Mouse (Mus musculus) thymus, adult 2 months (tissue): ENCODE measurements around the gene Tfpi2.

Experiments
- CTCF ChIP-seq: fragments of 200-500 bp; IDR thresholded peaks from 2 replicates; pipeline ENCODE4 v1.5.1; 2012; ENCODE audit warnings: mild to moderate bottlenecking, control low read depth, low read length, moderate library complexity, borderline replicate concordance; ENCODE audit not compliant: control insufficient read depth, poor library complexity, insufficient read depth; ENCODE audit errors: extremely low read depth
- POLR2A ChIP-seq: fragments of 200-500 bp; IDR thresholded peaks from 2 replicates; pipeline ENCODE4 v1.6.1; 2012; ENCODE audit warnings: mild to moderate bottlenecking, low read length, control low read depth, moderate library complexity; ENCODE audit not compliant: control insufficient read depth, poor library complexity, insufficient read depth; ENCODE audit errors: extremely low read depth

GRCm38 (mm10) chr6:3982661-3983284, 5.9 kb downstream of the Tfpi2 start:
- TF ChIP-seq CTCF (no peak), POLR2A (no peak)
